Mouse (Mus musculus) neural tube, embryonic 11.5 days (tissue): ENCODE results near the gene Ak7. TPM values are rescaled to one million over a fixed set of nuclear protein-coding genes. Genes with fewer than 3 reads are reported as not detected.

Experiments used
- ATAC-seq: fragments of 200-750 bp; cut with Nextera tagmentation; 2 replicates; pipeline ENCODE4 v1.8.0; 2017; ENCODE audit warnings: moderate number of reproducible peaks, mild to moderate bottlenecking, moderate TSS enrichment, moderate library complexity; ENCODE audit not compliant: insufficient read depth, low FRiP score, low TSS enrichment
- DNase-seq: peaks from one replicate; pipeline ENCODE4 v3.0.0-alpha.2; 2015; ENCODE audit warnings: low spot score
- H3K27ac ChIP-seq: fragments of 300-500 bp; sonication (generic); 2 replicates; pipeline ENCODE4 v1.5.1; 2014; ENCODE audit warnings: low read depth, mild to moderate bottlenecking, low read length
- H3K27me3 ChIP-seq: fragments of 300-500 bp; sonication (generic); 2 replicates; pipeline ENCODE4 v1.6.1; 2014; ENCODE audit warnings: mild to moderate bottlenecking, low read length, mixed read lengths; ENCODE audit not compliant: control insufficient read depth, insufficient read depth
- H3K36me3 ChIP-seq: fragments of 300-500 bp; sonication (generic); 2 replicates; pipeline ENCODE4 v1.6.1; 2014; ENCODE audit warnings: mild to moderate bottlenecking, low read length, moderate library complexity, mixed read lengths; ENCODE audit not compliant: control insufficient read depth, insufficient read depth
- H3K4me1 ChIP-seq: fragments of 300-500 bp; sonication (generic); 2 replicates; pipeline ENCODE4 v1.6.1; 2014; ENCODE audit warnings: low read length, mixed read lengths; ENCODE audit not compliant: control insufficient read depth, insufficient read depth
- H3K4me2 ChIP-seq: fragments of 300-500 bp; sonication (generic); 2 replicates; pipeline ENCODE4 v1.6.1; 2014; ENCODE audit warnings: low read depth, mild to moderate bottlenecking, moderate library complexity
- H3K4me3 ChIP-seq: fragments of 300-500 bp; sonication (generic); 2 replicates; pipeline ENCODE4 v1.5.1; 2014; ENCODE audit warnings: low read depth, low read length
- H3K9ac ChIP-seq: fragments of 300-500 bp; sonication (generic); 2 replicates; pipeline ENCODE4 v1.6.1; 2014; ENCODE audit warnings: mild to moderate bottlenecking, low read length
- H3K9me3 ChIP-seq: fragments of 300-500 bp; sonication (generic); 2 replicates; pipeline ENCODE4 v1.6.1; 2016; ENCODE audit warnings: low read length; ENCODE audit not compliant: control insufficient read depth
- WGBS: fragments of 180-500 bp; shearing (Covaris S2); extraction: QIAGEN DNeasy Blood & Tissue Kit; methylation state at CpG from one replicate; pipeline ENCODE4 v1.1.7; 2014; 5-methylcytosine and 5-hydroxymethylcytosine counted together
- polyA plus RNA-seq: library from polyadenylated mRNA; unstranded; fragments of >200 nt; fragmentation: Nextera tagmentation; extraction: Ambion mirVana; gene quantifications from 2 replicates; pipeline ENCODE4 v1.2.1, GENCODE M21; 2014

Ak7 gene
- polyA plus RNA-seq, 1 experiment from 2014 or later = 0.12 TPM

- H3K4me2 ChIP-seq = no peak overlapping the region
- DNase-seq (peak; percentile 40), ATAC-seq (no peak)
- no peaks in the 10 kb centered on the region for H3K27me3 ChIP-seq
- H3K4me1 ChIP-seq = no peaks in the 10 kb centered on the region
- H3K9me3 ChIP-seq = no peaks in the 10 kb centered on the region
- H3K36me3 ChIP-seq = no peaks in the 10 kb centered on the region
- no peak overlapping the region for H3K9ac ChIP-seq
- no peak overlapping the region for H3K4me3 ChIP-seq
- 7% methylated on average over 5 of the region's 5 CpGs for WGBS
- H3K27ac ChIP-seq = no peak overlapping the region
Measured at GRCm38 (mm10) chr12:105722657-105723056, 16.9 kb downstream of the Ak7 start.

- Histone ChIP-seq H3K4me1 (no peaks in the 10 kb centered on the region), H3K27ac (no peak overlapping the region), H3K4me3 (no peak overlapping the region), H3K36me3 (no peaks in the 10 kb centered on the region), H3K4me2 (no peak overlapping the region), H3K9ac (no peak overlapping the region), H3K9me3 (no peaks in the 10 kb centered on the region), H3K27me3 (no peaks in the 10 kb centered on the region)
- WGBS = 68% methylated on average over 1 of the region's 1 CpGs
- DNase-seq (no peak), ATAC-seq (no peak)
Measured at GRCm38 (mm10) chr12:105724616-105725015, 18.8 kb downstream of the Ak7 start.

- no peak overlapping the region for H3K27ac ChIP-seq
- ATAC-seq = no peak
- DNase-seq = no peak
- no peak overlapping the region for H3K9ac ChIP-seq
- H3K4me3 ChIP-seq = no peak overlapping the region
- no peaks in the 10 kb centered on the region for H3K36me3 ChIP-seq
- no peaks in the 10 kb centered on the region for H3K9me3 ChIP-seq
- 78% methylated on average over 13 of the region's 13 CpGs for WGBS
- no peaks in the 10 kb centered on the region for H3K4me1 ChIP-seq
- no peak overlapping the region for H3K4me2 ChIP-seq
- no peaks in the 10 kb centered on the region for H3K27me3 ChIP-seq
Measured at GRCm38 (mm10) chr12:105725736-105726135, 20.0 kb downstream of the Ak7 start.

- ATAC-seq (no peak), DNase-seq (no peak)
- 91% methylated on average over 3 of the region's 3 CpGs for WGBS
- Histone ChIP-seq H3K27me3 (no peaks in the 10 kb centered on the region), H3K27ac (no peak overlapping the region), H3K4me2 (no peak overlapping the region), H3K9ac (no peak overlapping the region), H3K4me1 (no peaks in the 10 kb centered on the region), H3K9me3 (no peaks in the 10 kb centered on the region), H3K4me3 (no peak overlapping the region), H3K36me3 (no peaks in the 10 kb centered on the region)
Measured at GRCm38 (mm10) chr12:105727268-105727667, 21.5 kb downstream of the Ak7 start.

GRCm38 (mm10) chr12:105727964-105728363, 22.2 kb downstream of the Ak7 start:
- Histone ChIP-seq H3K4me1 (no peaks in the 10 kb centered on the region), H3K27ac (no peak overlapping the region), H3K9ac (no peak overlapping the region), H3K4me3 (no peak overlapping the region), H3K36me3 (no peaks in the 10 kb centered on the region), H3K9me3 (no peaks in the 10 kb centered on the region), H3K27me3 (no peaks in the 10 kb centered on the region), H3K4me2 (no peak overlapping the region)
- DNase-seq = no peak
- ATAC-seq = no peak
- 27% methylated on average over 8 of the region's 8 CpGs for WGBS

GRCm38 (mm10) chr12:105730851-105731460, 25.2 kb downstream of the Ak7 start:
- Histone ChIP-seq H3K9ac (no peak overlapping the region), H3K27ac (no peak overlapping the region), H3K27me3 (no peaks in the 10 kb centered on the region), H3K4me2 (no peak overlapping the region), H3K4me1 (no peaks in the 10 kb centered on the region), H3K36me3 (no peaks in the 10 kb centered on the region), H3K4me3 (no peak overlapping the region), H3K9me3 (no peaks in the 10 kb centered on the region)
- DNase-seq (no peak), ATAC-seq (no peak)
- WGBS = 85% methylated on average over 6 of the region's 6 CpGs

GRCm38 (mm10) chr12:105733370-105734159, 27.8 kb downstream of the Ak7 start:
- Histone ChIP-seq H3K36me3 (no peaks in the 10 kb centered on the region), H3K4me1 (no peaks in the 10 kb centered on the region), H3K9ac (no peak overlapping the region), H3K27ac (no peak overlapping the region), H3K9me3 (no peaks in the 10 kb centered on the region), H3K27me3 (no peaks in the 10 kb centered on the region), H3K4me3 (no peak overlapping the region), H3K4me2 (no peak overlapping the region)
- 70% methylated on average over 9 of the region's 9 CpGs for WGBS
- ATAC-seq (no peak), DNase-seq (no peak)

GRCm38 (mm10) chr12:105735226-105735888, 29.6 kb downstream of the Ak7 start:
- no peak overlapping the region for H3K27ac ChIP-seq
- no peak for ATAC-seq
- H3K9ac ChIP-seq = no peak overlapping the region
- WGBS = 87% methylated on average over 7 of the region's 7 CpGs
- no peaks in the 10 kb centered on the region for H3K4me1 ChIP-seq
- DNase-seq = no peak
- no peak overlapping the region for H3K4me3 ChIP-seq
- no peaks in the 10 kb centered on the region for H3K36me3 ChIP-seq
- H3K9me3 ChIP-seq = no peaks in the 10 kb centered on the region
- no peak overlapping the region for H3K4me2 ChIP-seq
- H3K27me3 ChIP-seq = no peaks in the 10 kb centered on the region

- DNase-seq = no peak
- H3K27ac ChIP-seq = no peak overlapping the region
- H3K27me3 ChIP-seq = no peaks in the 10 kb centered on the region
- H3K9me3 ChIP-seq = no peaks in the 10 kb centered on the region
- H3K36me3 ChIP-seq = no peaks in the 10 kb centered on the region
- no peak for ATAC-seq
- no peaks in the 10 kb centered on the region for H3K4me1 ChIP-seq
- H3K4me2 ChIP-seq = no peak overlapping the region
- H3K9ac ChIP-seq = no peak overlapping the region
- H3K4me3 ChIP-seq = no peak overlapping the region
- 88% methylated on average over 6 of the region's 6 CpGs for WGBS
Measured at GRCm38 (mm10) chr12:105735889-105736251, 30.1 kb downstream of the Ak7 start.
